Mouse (Mus musculus) CH12.LX (cell line): ENCODE data around the gene Nras. TPM values are rescaled to one million over a fixed set of nuclear protein-coding genes. Genes with fewer than 3 reads are reported as not detected.

Experiments used
- polyA plus RNA-seq: library from polyadenylated mRNA; unstranded; fragments of >175 nt; gene quantifications from 2 replicates; pipeline ENCODE4 v1.2.1, GENCODE M21; 2012; ENCODE audit warnings: low read depth; ENCODE audit not compliant: insufficient read length
- total RNA-seq, 2 experiments: library from RNA; depleted of rRNA; stranded (reverse); fragments of 300-350 nt in 1 of 2; fragments of >200 nt in 1 of 2; gene quantifications; 2 replicates each; pipeline ENCODE4 v1.2.3; 2012 to 2014

Gene Nras
- total and polyA plus RNA-seq, 3 experiments, result 47.7 to 69.1 (median 49.7) TPM

Other genes starting within 250 kb of the Nras start
- gene Sycp1, start 122.2 kb upstream of the Nras start, total RNA-seq (2012; rRNA removed), result not detected in 2 replicates
- gene Sycp1, start 122.2 kb upstream of the Nras start, total RNA-seq (2014; rRNA removed), result not detected in 2 replicates
- gene Sycp1, start 122.2 kb upstream of the Nras start, polyA plus RNA-seq, result not detected in 2 replicates
- gene Nr1h5, start 94.2 kb upstream of the Nras start, total RNA-seq (2012; rRNA removed), result not detected in 2 replicates
- 0.08 TPM in 1 of 2 replicates, not detected in the other for gene Nr1h5, start 94.2 kb upstream of the Nras start, total RNA-seq (2014; rRNA removed)
- gene Nr1h5, start 94.2 kb upstream of the Nras start, polyA plus RNA-seq, result 0.13 TPM in 1 of 2 replicates, not detected in the other
- 15.3 and 20.9 TPM in 2 replicates for gene Sike1, start 62.6 kb upstream of the Nras start, total RNA-seq (2012; rRNA removed)
- gene Sike1, start 62.6 kb upstream of the Nras start, total RNA-seq (2014; rRNA removed), result 28.2 and 39.2 TPM in 2 replicates
- 31.6 and 38.4 TPM in 2 replicates for gene Sike1, start 62.6 kb upstream of the Nras start, polyA plus RNA-seq
- gene Csde1, start 37.9 kb upstream of the Nras start, total RNA-seq (2012; rRNA removed), result 196 and 213 TPM in 2 replicates
- gene Csde1, start 37.9 kb upstream of the Nras start, total RNA-seq (2014; rRNA removed), result 249 and 280 TPM in 2 replicates
- gene Csde1, start 37.9 kb upstream of the Nras start, polyA plus RNA-seq, result 194 and 210 TPM in 2 replicates
- not detected in 2 replicates for gene Ampd1, start 15.7 kb downstream of the Nras start, total RNA-seq (2012; rRNA removed)
- not detected in 2 replicates for gene Ampd1, start 15.7 kb downstream of the Nras start, total RNA-seq (2014; rRNA removed)
- 0.19 and 0.38 TPM in 2 replicates for gene Ampd1, start 15.7 kb downstream of the Nras start, polyA plus RNA-seq
- gene Dennd2c, start 44.3 kb downstream of the Nras start, total RNA-seq (2012; rRNA removed), result 0.13 and 0.21 TPM in 2 replicates
- gene Dennd2c, start 44.3 kb downstream of the Nras start, total RNA-seq (2014; rRNA removed), result 0.19 and 0.26 TPM in 2 replicates
- 0.27 and 0.30 TPM in 2 replicates for gene Dennd2c, start 44.3 kb downstream of the Nras start, polyA plus RNA-seq
- 65.3 and 77.6 TPM in 2 replicates for gene Bcas2, start 113.4 kb downstream of the Nras start, total RNA-seq (2012; rRNA removed)
- 126 and 138 TPM in 2 replicates for gene Bcas2, start 113.4 kb downstream of the Nras start, total RNA-seq (2014; rRNA removed)
- 111 and 130 TPM in 2 replicates for gene Bcas2, start 113.4 kb downstream of the Nras start, polyA plus RNA-seq
- 11.7 and 13.5 TPM in 2 replicates for gene Trim33, start 221.0 kb downstream of the Nras start, total RNA-seq (2012; rRNA removed)
- gene Trim33, start 221.0 kb downstream of the Nras start, total RNA-seq (2014; rRNA removed), result 28.0 and 28.1 TPM in 2 replicates
- gene Trim33, start 221.0 kb downstream of the Nras start, polyA plus RNA-seq, result 29.3 and 30.5 TPM in 2 replicates